In the genomic region with DNA sequence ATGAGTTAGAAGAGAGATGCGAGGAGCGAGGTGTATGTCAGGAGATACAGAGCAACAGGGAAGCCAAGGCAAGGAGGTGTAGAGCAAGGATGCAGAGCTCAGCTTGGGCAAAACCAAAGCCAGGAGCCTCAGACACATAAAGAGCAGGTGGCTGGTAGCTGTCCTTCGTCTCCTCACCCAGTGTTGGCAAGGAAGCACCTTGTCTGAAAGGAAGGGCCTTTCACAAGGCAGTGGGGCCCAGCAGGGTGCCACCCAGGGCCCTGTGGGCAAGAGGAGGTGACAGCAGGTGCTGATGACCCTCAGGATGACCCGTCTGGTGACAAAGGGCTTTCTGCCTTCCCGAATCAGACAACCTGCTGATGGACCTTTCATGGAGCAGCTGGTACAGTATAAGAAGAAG, we compare ENCODE assay signal across 16 mouse cellular contexts. TPM values are rescaled to one million over a fixed set of nuclear protein-coding genes. Genes with fewer than 3 reads are reported as not detected.
"Had no signal": no experiment of that assay in that cellular context is flagged by ENCODE, and none has a peak within 500 bp of the region (broad histone marks: within the 10 kb centered on the region; RNA-seq: fewer than 3 reads in every experiment).

No protein-coding gene starts in this region.

- H3K27ac ChIP-seq: limb, embryonic 12.5 days; liver, embryonic 13.5 days; lung, embryonic 15.5 days; macrophage; midbrain, embryonic 13.5 days; neural tube, embryonic 12.5 days; stomach, postnatal 0 days had no signal

- H3K4me2 ChIP-seq: limb, embryonic 12.5 days; liver, embryonic 13.5 days; lung, embryonic 15.5 days; midbrain, embryonic 13.5 days; neural tube, embryonic 12.5 days had no signal

- H3K9me3 ChIP-seq: limb, embryonic 12.5 days; liver, embryonic 13.5 days; lung, embryonic 15.5 days; megakaryocyte, embryonic 14.5 days; midbrain, embryonic 13.5 days; neural tube, embryonic 12.5 days had no signal

- H3K4me1 ChIP-seq: limb, embryonic 12.5 days; liver, embryonic 13.5 days had no signal

- H3K36me3 ChIP-seq: limb, embryonic 12.5 days; liver, embryonic 13.5 days; lung, embryonic 15.5 days; midbrain, embryonic 13.5 days; neural tube, embryonic 12.5 days had no signal

- ATAC-seq: liver, postnatal 0 days; midbrain, embryonic 13.5 days had no signal

- DNase-seq: kidney, postnatal 10 days; liver; liver, embryonic 13.5 days; liver, postnatal 0 days; lung, postnatal 14 days; thymus, postnatal 4 days had no signal

- H3K4me3 ChIP-seq: left cerebral cortex, adult 2 months; limb, embryonic 12.5 days; liver, embryonic 13.5 days; lung, embryonic 15.5 days; megakaryocyte, embryonic 14.5 days; midbrain, embryonic 13.5 days; neural tube, embryonic 12.5 days had no signal

- H3K9ac ChIP-seq: limb, embryonic 12.5 days; liver, embryonic 13.5 days; liver, postnatal 0 days; lung, embryonic 15.5 days; midbrain, embryonic 13.5 days; neural tube, embryonic 12.5 days had no signal

RNA-seq across cellular contexts. Expression of a gene that starts 13.0 kb away (rescaled TPM):
- polyA plus RNA-seq: liver, postnatal 0 days; lung, embryonic 15.5 days; midbrain, embryonic 13.5 days; neural tube, embryonic 12.5 days; stomach, postnatal 0 days had no signal

RNA-seq across cellular contexts. Expression of a gene that starts 28.0 kb away (rescaled TPM):
- total RNA-seq: monocyte, adult 5-6 weeks; neutrophil, adult 5-6 weeks had no signal
- polyA plus RNA-seq: macrophage had no signal
